Mouse (Mus musculus) thymus, adult 2 months (tissue): ENCODE measurements around the gene Ext2. TPM values are rescaled to one million over a fixed set of nuclear protein-coding genes. Genes with fewer than 3 reads are reported as not detected.

Experiments used
- DNase-seq: peaks from one replicate; pipeline ENCODE4 v3.0.0; 2021
- H3K27ac ChIP-seq: fragments of 200-500 bp; 2 replicates; pipeline ENCODE4 v1.5.1; 2012; ENCODE audit warnings: low read length, control low read depth; ENCODE audit not compliant: control insufficient read depth, insufficient read depth
- H3K27me3 ChIP-seq: fragments of 200-500 bp; 2 replicates; pipeline ENCODE4 v1.6.1; 2012; ENCODE audit warnings: mild to moderate bottlenecking, low read length, moderate library complexity, mixed read lengths; ENCODE audit not compliant: control insufficient read depth, insufficient read depth
- H3K36me3 ChIP-seq: fragments of 200-500 bp; 2 replicates; pipeline ENCODE4 v1.6.1; 2012; ENCODE audit warnings: mild to moderate bottlenecking, low read length, moderate library complexity; ENCODE audit not compliant: control insufficient read depth, insufficient read depth
- H3K4me1 ChIP-seq: fragments of 200-500 bp; replicated peaks from 2 replicates; pipeline ENCODE4 v1.6.1; 2012; ENCODE audit warnings: low read length; ENCODE audit not compliant: control insufficient read depth, insufficient read depth
- H3K4me3 ChIP-seq: fragments of 200-500 bp; 2 replicates; pipeline ENCODE4 v1.5.1; 2012; ENCODE audit warnings: mild to moderate bottlenecking, low read length, control low read depth, moderate library complexity; ENCODE audit not compliant: control insufficient read depth, insufficient read depth
- CTCF ChIP-seq: fragments of 200-500 bp; IDR thresholded peaks from 2 replicates; pipeline ENCODE4 v1.5.1; 2012; ENCODE audit warnings: mild to moderate bottlenecking, control low read depth, low read length, moderate library complexity, borderline replicate concordance; ENCODE audit not compliant: control insufficient read depth, poor library complexity, insufficient read depth; ENCODE audit errors: extremely low read depth
- POLR2A ChIP-seq: fragments of 200-500 bp; IDR thresholded peaks from 2 replicates; pipeline ENCODE4 v1.6.1; 2012; ENCODE audit warnings: mild to moderate bottlenecking, low read length, control low read depth, moderate library complexity; ENCODE audit not compliant: control insufficient read depth, poor library complexity, insufficient read depth; ENCODE audit errors: extremely low read depth
- WGBS: fragments of 180-500 bp; shearing (Covaris S2); methylation state at CpG from one replicate; pipeline ENCODE4 v1.1.7; 2018; 5-methylcytosine and 5-hydroxymethylcytosine counted together
- polyA plus RNA-seq: library from polyadenylated mRNA; depleted of rRNA; stranded (reverse); fragments of >200 nt; gene quantifications from 2 replicates; pipeline ENCODE4 v1.2.3, GENCODE M21; 2012

Ext2 gene
- polyA plus RNA-seq, 1 experiment: 46.6 TPM

- H3K27me3 ChIP-seq: peaks cover 21% of the 10 kb centered on the region
- DNase-seq: no peak
These were observed 175.1 kb downstream of the Ext2 start for GRCm38 (mm10) chr2:93647051-93647923.

GRCm38 (mm10) chr2:93645626-93646320 is 176.6 kb downstream of the Ext2 start:
- no peaks in the 10 kb centered on the region for H3K4me1 ChIP-seq
- whole genome bisulfite sequencing: 16% methylated on average over 33 of the region's 33 CpGs
- no peak overlapping the region for H3K27ac ChIP-seq
- DNase-seq: no peak
- H3K4me3 ChIP-seq: no peak overlapping the region
- TF ChIP-seq POLR2A (no peak), CTCF (no peak)
- peaks cover 21% of the 10 kb centered on the region for H3K27me3 ChIP-seq
- H3K36me3 ChIP-seq: no peaks in the 10 kb centered on the region

More at GRCm38 (mm10) chr2:93647051-93647923, 175.1 kb downstream of the Ext2 start:
- Histone ChIP-seq H3K4me1 (no peaks in the 10 kb centered on the region), H3K4me3 (no peak overlapping the region), H3K36me3 (no peaks in the 10 kb centered on the region), H3K27ac (no peak overlapping the region)
- 5% methylated on average over 44 of the region's 44 CpGs for WGBS
- TF ChIP-seq CTCF: no peak
- no peak for TF ChIP-seq POLR2A

GRCm38 (mm10) chr2:93645197-93645596 is 177.2 kb downstream of the Ext2 start:
- Histone ChIP-seq H3K4me1 (no peaks in the 10 kb centered on the region), H3K27me3 (peaks cover 21% of the 10 kb centered on the region), H3K4me3 (no peak overlapping the region), H3K27ac (no peak overlapping the region), H3K36me3 (no peaks in the 10 kb centered on the region)
- no peak for TF ChIP-seq POLR2A
- no peak for TF ChIP-seq CTCF
- no peak for DNase-seq
- WGBS: 91% methylated on average over 10 of the region's 10 CpGs

- H3K4me1 ChIP-seq: no peaks in the 10 kb centered on the region
- no peak for DNase-seq
- H3K27me3 ChIP-seq: peaks cover 21% of the 10 kb centered on the region
- WGBS: 93% methylated on average over 6 of the region's 6 CpGs
- TF ChIP-seq POLR2A (no peak), CTCF (no peak)
- H3K4me3 ChIP-seq: no peak overlapping the region
- no peak overlapping the region for H3K27ac ChIP-seq
- H3K36me3 ChIP-seq: no peaks in the 10 kb centered on the region
These were observed 177.6 kb downstream of the Ext2 start for GRCm38 (mm10) chr2:93644731-93645130.

GRCm38 (mm10) chr2:93644234-93644633 is 178.1 kb downstream of the Ext2 start:
- Histone ChIP-seq H3K4me1 (no peaks in the 10 kb centered on the region), H3K36me3 (no peaks in the 10 kb centered on the region), H3K27ac (no peak overlapping the region), H3K27me3 (peaks cover 21% of the 10 kb centered on the region), H3K4me3 (no peak overlapping the region)
- no peak for DNase-seq
- TF ChIP-seq CTCF (no peak), POLR2A (no peak)
- WGBS: 91% methylated on average over 4 of the region's 4 CpGs

GRCm38 (mm10) chr2:93643403-93643780 is 179.0 kb downstream of the Ext2 start:
- Histone ChIP-seq H3K27ac (no peak overlapping the region), H3K36me3 (no peaks in the 10 kb centered on the region), H3K4me3 (no peak overlapping the region), H3K4me1 (no peaks in the 10 kb centered on the region), H3K27me3 (peaks cover 18% of the 10 kb centered on the region)
- 14% methylated on average over 28 of the region's 28 CpGs for WGBS
- TF ChIP-seq CTCF: 0 out of 2 replicates have a peak, but pooled peaks have one; percentile 5
- no peak for TF ChIP-seq POLR2A
- DNase-seq: no peak
